Mouse (Mus musculus) hindbrain, postnatal 0 days (tissue): ENCODE data around the gene Cpa1. TPM values are rescaled to one million over a fixed set of nuclear protein-coding genes. Genes with fewer than 3 reads are reported as not detected.
A peak's percentile ranks its signal among the peaks of the same experiment; 100 is the strongest.

Experiments used
- ATAC-seq: fragments of 200-750 bp; cut with Nextera tagmentation; 2 replicates; pipeline ENCODE4 v1.8.0; 2017; ENCODE audit warnings: mild to moderate bottlenecking, moderate TSS enrichment, moderate library complexity
- DNase-seq: peaks from one replicate; pipeline ENCODE4 v3.0.0-alpha.2; 2015; ENCODE audit warnings: low spot score
- H3K27ac ChIP-seq: fragments of 300-500 bp; sonication (generic); 2 replicates; pipeline ENCODE4 v1.5.1; 2014; ENCODE audit warnings: mild to moderate bottlenecking
- H3K27me3 ChIP-seq: fragments of 300-500 bp; sonication (generic); 2 replicates; pipeline ENCODE4 v1.6.1; 2014; ENCODE audit warnings: low read length, mixed read lengths; ENCODE audit not compliant: insufficient read depth
- H3K36me3 ChIP-seq: fragments of 300-500 bp; sonication (generic); 2 replicates; pipeline ENCODE4 v1.6.1; 2014; ENCODE audit warnings: low read length, mixed read lengths; ENCODE audit not compliant: insufficient read depth
- H3K4me1 ChIP-seq: fragments of 300-500 bp; sonication (generic); 2 replicates; pipeline ENCODE4 v1.6.1; 2014; ENCODE audit warnings: antibody characterized with exemption, low read length, mixed read lengths; ENCODE audit not compliant: insufficient read depth
- H3K4me2 ChIP-seq: fragments of 300-500 bp; sonication (generic); 2 replicates; pipeline ENCODE4 v1.6.1; 2014; ENCODE audit warnings: low read depth, mild to moderate bottlenecking, low read length, moderate library complexity, mixed read lengths
- H3K4me3 ChIP-seq: fragments of 300-500 bp; sonication (generic); 2 replicates; pipeline ENCODE4 v1.5.1; 2014; ENCODE audit warnings: low read length
- H3K9ac ChIP-seq: fragments of 300-500 bp; sonication (generic); replicated peaks from 2 replicates; pipeline ENCODE4 v1.6.1; 2014; ENCODE audit warnings: mild to moderate bottlenecking, low read length, moderate library complexity, mixed read lengths
- H3K9me3 ChIP-seq: fragments of 300-500 bp; sonication (generic); 2 replicates; pipeline ENCODE4 v1.6.1; 2016; ENCODE audit warnings: low read length, mixed read lengths
- CTCF ChIP-seq: IDR thresholded peaks from 2 replicates; pipeline ENCODE4 v1.5.1; 2016; ENCODE audit warnings: antibody characterized with exemption, control low read depth, low read depth
- WGBS: fragments of 180-500 bp; shearing (Covaris S2); extraction: QIAGEN DNeasy Blood & Tissue Kit; methylation state at CpG from one replicate; pipeline ENCODE4 v1.1.7; 2014; 5-methylcytosine and 5-hydroxymethylcytosine counted together
- polyA plus RNA-seq: library from polyadenylated mRNA; unstranded; fragments of >200 nt; fragmentation: Nextera tagmentation; extraction: Ambion mirVana; gene quantifications from 2 replicates; pipeline ENCODE4 v1.2.1, GENCODE M21; 2015
- total RNA-seq: library from RNA; depleted of rRNA; stranded (reverse); fragments of >200 nt; gene quantifications from 2 replicates; pipeline ENCODE4 v1.2.3, GENCODE M21; 2014

Cpa1 gene
- total and polyA plus RNA-seq, 2 experiments from 2014 or later, result 0.68 to 0.84 TPM

- Histone ChIP-seq H3K4me2 (no peak overlapping the region), H3K9me3 (no peaks in the 10 kb centered on the region), H3K4me3 (no peak overlapping the region), H3K27me3 (no peaks in the 10 kb centered on the region), H3K27ac (no peak overlapping the region), H3K4me1 (no peaks in the 10 kb centered on the region), H3K36me3 (no peaks in the 10 kb centered on the region), H3K9ac (no peak overlapping the region)
- no peak for TF ChIP-seq CTCF
- no peak for DNase-seq
- WGBS, result 40% methylated on average over 6 of the region's 6 CpGs
- no peak for ATAC-seq
These were observed 27.0 kb downstream of the Cpa1 start for GRCm38 (mm10) chr6:30666043-30666442.

- ATAC-seq (no peak), DNase-seq (no peak)
- H3K9me3 ChIP-seq, result no peaks in the 10 kb centered on the region
- H3K4me2 ChIP-seq, result no peak overlapping the region
- no peaks in the 10 kb centered on the region for H3K36me3 ChIP-seq
- no peak overlapping the region for H3K27ac ChIP-seq
- H3K4me1 ChIP-seq, result no peaks in the 10 kb centered on the region
- no peak overlapping the region for H3K9ac ChIP-seq
- H3K4me3 ChIP-seq, result no peak overlapping the region
- 55% methylated on average over 5 of the region's 5 CpGs for WGBS
- no peak for TF ChIP-seq CTCF
- no peaks in the 10 kb centered on the region for H3K27me3 ChIP-seq
These were observed 28.6 kb downstream of the Cpa1 start for GRCm38 (mm10) chr6:30667585-30667984.

GRCm38 (mm10) chr6:30671696-30672095 lies 32.7 kb downstream of the Cpa1 start:
- no peak overlapping the region for H3K4me2 ChIP-seq
- WGBS, result 60% methylated on average over 5 of the region's 5 CpGs
- ATAC-seq (no peak), DNase-seq (no peak)
- no peak overlapping the region for H3K4me3 ChIP-seq
- H3K36me3 ChIP-seq, result no peaks in the 10 kb centered on the region
- no peak for TF ChIP-seq CTCF
- no peak overlapping the region for H3K9ac ChIP-seq
- no peaks in the 10 kb centered on the region for H3K9me3 ChIP-seq
- H3K27ac ChIP-seq, result no peak overlapping the region
- no peaks in the 10 kb centered on the region for H3K27me3 ChIP-seq
- H3K4me1 ChIP-seq, result peaks cover 21% of the 10 kb centered on the region

DNA sequence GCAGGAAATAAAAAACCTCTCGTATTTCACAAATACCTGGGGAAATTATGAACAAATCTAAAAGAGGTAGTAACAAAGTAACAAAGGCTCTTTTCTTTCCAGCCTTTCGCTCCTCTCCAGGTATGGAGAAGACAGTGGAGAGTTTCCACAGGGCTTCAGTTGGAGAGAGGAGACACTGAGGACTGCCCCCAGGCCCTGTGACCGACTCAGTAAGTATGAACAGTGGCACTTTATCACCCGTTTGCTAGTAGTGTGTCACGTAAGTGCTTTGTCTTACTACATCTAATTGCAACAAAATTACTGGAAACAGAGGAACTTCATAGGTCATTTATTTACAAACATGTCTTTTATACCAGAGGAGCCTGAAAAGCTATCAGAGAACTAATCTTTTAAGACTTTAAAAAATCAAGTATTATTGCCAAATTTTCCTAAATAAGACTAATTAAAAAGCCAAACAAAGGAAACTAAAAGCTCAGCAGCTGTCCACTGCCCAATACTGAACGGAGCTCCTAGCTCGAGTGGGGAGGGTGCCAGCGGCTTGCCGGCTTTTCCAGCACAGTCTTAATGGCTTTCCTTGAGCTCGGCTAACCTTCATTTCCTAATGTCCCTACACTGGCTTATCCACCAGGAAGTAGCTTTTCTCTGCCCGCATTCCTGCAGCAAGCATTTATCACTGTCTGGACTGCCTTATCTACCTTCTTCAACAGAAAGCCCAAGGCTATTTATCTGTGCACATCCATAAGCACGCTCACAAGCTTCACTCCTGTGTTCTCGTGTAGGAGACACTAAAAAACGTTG lies 34.9 kb downstream of the Cpa1 start:
- H3K4me2 ChIP-seq, result peak overlapping the region; percentile 46
- 22% methylated on average over 14 of the region's 14 CpGs for WGBS
- peak overlapping the region; percentile 86 for H3K27ac ChIP-seq
- H3K36me3 ChIP-seq, result no peaks in the 10 kb centered on the region
- no peak overlapping the region for H3K4me3 ChIP-seq
- peaks cover 24% of the 10 kb centered on the region for H3K4me1 ChIP-seq
- H3K27me3 ChIP-seq, result no peaks in the 10 kb centered on the region
- peak; percentile 66 for DNase-seq
- H3K9me3 ChIP-seq, result no peaks in the 10 kb centered on the region
- peak; percentile 56 for ATAC-seq
- H3K9ac ChIP-seq, result peak overlapping the region; percentile 7; the same call in 1 of the 2 replicates
- TF ChIP-seq CTCF, result no peak

DNA sequence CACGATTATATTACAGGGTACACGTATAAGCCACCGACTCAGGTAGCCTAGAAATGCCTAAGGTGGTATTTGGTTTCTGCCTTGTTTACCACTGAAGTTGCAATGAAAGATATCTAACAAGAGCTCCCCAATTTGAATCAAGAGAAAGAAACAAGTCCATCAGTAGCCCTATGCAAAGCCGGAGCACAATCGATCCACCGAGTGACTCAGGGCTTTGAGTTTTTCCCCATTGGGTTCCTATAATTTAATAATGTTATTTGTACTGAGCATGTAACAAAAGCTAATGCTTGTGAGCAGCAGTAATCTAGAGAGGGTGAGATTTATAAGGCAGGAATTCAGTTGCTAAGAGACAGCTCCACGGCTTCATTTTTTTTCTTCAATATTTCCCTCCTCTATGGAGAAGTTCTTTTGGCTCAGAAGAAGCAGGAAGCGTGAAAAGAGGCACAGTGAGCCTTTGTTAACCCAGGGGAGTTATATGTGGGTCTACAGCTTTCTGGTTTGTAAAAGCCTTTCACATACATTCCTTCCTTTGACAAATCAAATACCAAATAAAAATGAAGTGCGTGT lies 35.8 kb downstream of the Cpa1 start:
- no peak for TF ChIP-seq CTCF
- Histone ChIP-seq H3K36me3 (no peaks in the 10 kb centered on the region), H3K27ac (peak overlapping the region; percentile 86), H3K9ac (peak overlapping the region; percentile 50; the same call in 1 of the 2 replicates), H3K4me2 (peak overlapping the region; percentile 46), H3K9me3 (no peaks in the 10 kb centered on the region), H3K4me3 (no peak overlapping the region), H3K4me1 (peaks cover 28% of the 10 kb centered on the region), H3K27me3 (no peaks in the 10 kb centered on the region)
- DNase-seq (peak; percentile 63), ATAC-seq (peak; percentile 24; the same call in 1 of the 2 replicates)
- WGBS, result 24% methylated on average over 9 of the region's 9 CpGs

- ATAC-seq, result peak; percentile 55
- TF ChIP-seq CTCF, result no peak
- H3K4me1 ChIP-seq, result peaks cover 28% of the 10 kb centered on the region
These were observed 36.3 kb downstream of the Cpa1 start for GRCm38 (mm10) chr6:30675281-30675771.

GRCm38 (mm10) chr6:30676506-30676905 lies 37.5 kb downstream of the Cpa1 start:
- Histone ChIP-seq H3K36me3 (no peaks in the 10 kb centered on the region), H3K9me3 (no peaks in the 10 kb centered on the region), H3K4me1 (peaks cover 28% of the 10 kb centered on the region), H3K9ac (no peak overlapping the region), H3K4me3 (no peak overlapping the region), H3K27ac (no peak overlapping the region), H3K27me3 (no peaks in the 10 kb centered on the region), H3K4me2 (no peak overlapping the region)
- ATAC-seq (no peak), DNase-seq (no peak)
- 81% methylated on average over 6 of the region's 6 CpGs for WGBS
- no peak for TF ChIP-seq CTCF

More at GRCm38 (mm10) chr6:30675281-30675771, 36.3 kb downstream of the Cpa1 start:
- peak overlapping the region; percentile 86 for H3K27ac ChIP-seq
- H3K4me2 ChIP-seq, result peak overlapping the region; percentile 46
- H3K27me3 ChIP-seq, result no peaks in the 10 kb centered on the region
- H3K36me3 ChIP-seq, result no peaks in the 10 kb centered on the region
- whole genome bisulfite sequencing, result 7% methylated on average over 11 of the region's 11 CpGs
- peak; percentile 49 for DNase-seq
- no peak overlapping the region for H3K4me3 ChIP-seq
- no peaks in the 10 kb centered on the region for H3K9me3 ChIP-seq
- peak overlapping the region; percentile 50 for H3K9ac ChIP-seq
